ENCODE assay signal across 8 mouse cellular contexts in genomic region chr10:121350357-121351065, GRCm38 (mm10). TPM values are rescaled to one million over a fixed set of nuclear protein-coding genes. Genes with fewer than 3 reads are reported as not detected.
A peak's percentile ranks its signal among the peaks of the same experiment; 100 is the strongest.
DNase-seq lines count a peak whose midpoint lies in the region; ATAC-seq and TF ChIP-seq lines count a peak whose summit lies in the region.

No protein-coding gene starts in this region.

- peak; percentile 76 for DNase-seq in heart, embryonic 10.5 days (ENCODE audit: low spot score)
- no peak for DNase-seq in heart, adult 9 months (ENCODE audit: low spot score in 2 of 2)
- peak; percentile 43 for DNase-seq in kidney, postnatal 10 days
- peak; percentile 54 for DNase-seq in midbrain, embryonic 10.5 days (ENCODE audit: low spot score)
- DNase-seq in left cerebral cortex, postnatal 25 days (ENCODE audit: low spot score in 2 of 2) = no peak
- DNase-seq in layer of hippocampus, adult 9-10 months (ENCODE audit: low spot score) = no peak

- H3K27me3 ChIP-seq in heart, embryonic 10.5 days (ENCODE audit: insufficient read depth, poor library complexity, severe bottlenecking) = peaks cover 30% of the 10 kb centered on the region
- H3K27me3 ChIP-seq in heart, embryonic 12.5 days (replicated peaks) = peaks cover 10% of the 10 kb centered on the region; the same call in 1 of the 2 replicates
- H3K27me3 ChIP-seq in midbrain, embryonic 10.5 days (ENCODE audit: low read depth, poor library complexity, severe bottlenecking) = peaks cover 57% of the 10 kb centered on the region

- intact Hi-C loops in left cerebral cortex, postnatal 25 days (cut with DNase I) = no loop called here

- H3K4me3 ChIP-seq in heart, embryonic 10.5 days = peak overlapping the region; percentile 79
- H3K4me3 ChIP-seq in bone marrow, adult 2 months (replicated peaks; ENCODE audit: control insufficient read depth, low read depth, low read length) = peak overlapping the region; percentile 56
- H3K4me3 ChIP-seq in heart, embryonic 12.5 days = peak overlapping the region; percentile 63
- H3K4me3 ChIP-seq in midbrain, embryonic 10.5 days = peak overlapping the region; percentile 66

- no peaks in the 10 kb centered on the region for H3K9me3 ChIP-seq in heart, embryonic 10.5 days
- H3K9me3 ChIP-seq in heart, embryonic 12.5 days (replicated peaks) = peaks cover 4% of the 10 kb centered on the region; the same call in 1 of the 2 replicates
- H3K9me3 ChIP-seq in midbrain, embryonic 10.5 days (replicated peaks) = peaks cover 4% of the 10 kb centered on the region; the same call in 1 of the 2 replicates

- 3% methylated on average over 35 of the region's 35 CpGs for whole genome bisulfite sequencing in heart, embryonic 10.5 days
- WGBS in bone marrow, adult 2 months = 9% methylated on average over 35 of the region's 35 CpGs
- 1% methylated on average over 35 of the region's 35 CpGs for WGBS in heart, embryonic 12.5 days
- WGBS in midbrain, embryonic 10.5 days = 2% methylated on average over 35 of the region's 35 CpGs

- TF ChIP-seq CTCF in bone marrow, adult 2 months (IDR thresholded peaks at IDR 0.05; ENCODE audit: control insufficient read depth, insufficient read depth, low read length) = no peak

- peaks cover 25% of the 10 kb centered on the region for H3K4me1 ChIP-seq in heart, embryonic 10.5 days
- no peaks in the 10 kb centered on the region; the same call in 1 of the 2 replicates for H3K4me1 ChIP-seq in bone marrow, adult 2 months (ENCODE audit: control insufficient read depth, insufficient read depth, low read length)
- peaks cover 18% of the 10 kb centered on the region for H3K4me1 ChIP-seq in heart, embryonic 12.5 days (replicated peaks)
- peaks cover 30% of the 10 kb centered on the region for H3K4me1 ChIP-seq in midbrain, embryonic 10.5 days

- TF ChIP-seq POLR2A in bone marrow, adult 2 months (IDR thresholded peaks at IDR 0.05; ENCODE audit: borderline replicate concordance, control insufficient read depth, low read depth, low read length) = 0 out of 2 replicates have a peak, but pooled peaks have one; percentile 1

- no peaks in the 10 kb centered on the region for H3K36me3 ChIP-seq in heart, embryonic 10.5 days
- H3K36me3 ChIP-seq in heart, embryonic 12.5 days = no peaks in the 10 kb centered on the region
- no peaks in the 10 kb centered on the region for H3K36me3 ChIP-seq in midbrain, embryonic 10.5 days

- H3K27ac ChIP-seq in heart, embryonic 10.5 days = peak overlapping the region; percentile 81
- H3K27ac ChIP-seq in bone marrow, adult 2 months (ENCODE audit: control insufficient read depth, insufficient read depth, low read depth, low read length, poor library complexity) = no peak overlapping the region; the same call in 1 of the 2 replicates
- H3K27ac ChIP-seq in heart, embryonic 12.5 days (ENCODE audit: poor library complexity, severe bottlenecking) = no peak overlapping the region
- peak overlapping the region; percentile 61; the same call in 1 of the 2 replicates for H3K27ac ChIP-seq in midbrain, embryonic 10.5 days (replicated peaks)

- ATAC-seq in heart, embryonic 12.5 days (ENCODE audit: insufficient number of reproducible peaks, low FRiP score) = peak; percentile 53; the same call in 1 of the 2 replicates

- peak overlapping the region; percentile 54 for H3K9ac ChIP-seq in heart, embryonic 12.5 days

- H3K4me2 ChIP-seq in heart, embryonic 12.5 days = peak overlapping the region; percentile 99

RNA-seq across cellular contexts. Expression of gene Tbc1d30, which starts 0.6 kb away (rescaled TPM):
- 1.3 and 1.9 TPM in 2 replicates for polyA plus RNA-seq in heart, embryonic 10.5 days (2016; fragmentation: Nextera tagmentation; extraction: Ambion mirVana)
- 0.52 TPM in 1 of 2 replicates, not detected in the other for polyA plus RNA-seq in bone marrow, adult 2 months (2011; ENCODE audit: insufficient read depth, insufficient read length, low replicate concordance, missing spikeins)
- 1.3 and 1.4 TPM in 2 replicates for polyA plus RNA-seq in heart, embryonic 12.5 days (2016; fragmentation: Nextera tagmentation; extraction: Ambion mirVana)
- 1.1 and 2.2 TPM in 2 replicates for polyA plus RNA-seq in midbrain, embryonic 10.5 days (2016; fragmentation: Nextera tagmentation; extraction: Ambion mirVana)
- total RNA-seq in left cerebral cortex, postnatal 25 days (2021) = 10 to 100 TPM; 77.5 to 87.1 TPM

RNA-seq across cellular contexts. Expression of gene Gns, which starts 14.4 kb away (rescaled TPM):
- polyA plus RNA-seq in heart, embryonic 10.5 days (2016; fragmentation: Nextera tagmentation; extraction: Ambion mirVana) = 31.4 and 33.6 TPM in 2 replicates
- 18.2 and 39.2 TPM in 2 replicates for polyA plus RNA-seq in bone marrow, adult 2 months (2011; ENCODE audit: insufficient read depth, insufficient read length, low replicate concordance, missing spikeins)
- polyA plus RNA-seq in heart, embryonic 12.5 days (2016; fragmentation: Nextera tagmentation; extraction: Ambion mirVana) = 40.2 and 40.3 TPM in 2 replicates
- 35.8 and 36.4 TPM in 2 replicates for polyA plus RNA-seq in midbrain, embryonic 10.5 days (2016; fragmentation: Nextera tagmentation; extraction: Ambion mirVana)
- total RNA-seq in left cerebral cortex, postnatal 25 days (2021) = 10 to 100 TPM; 75.9 to 80.6 TPM

Comparison
In these comparisons a context has a peak if more than half of its experiments do, and no peak if none do; other contexts are left out.
1. DNase-seq: peak in heart, embryonic 10.5 days (single experiment), kidney, postnatal 10 days (single experiment) and midbrain, embryonic 10.5 days (single experiment); none in heart, adult 9 months (0 of 2), left cerebral cortex, postnatal 25 days (0 of 2) and layer of hippocampus, adult 9-10 months (single experiment).
2. H3K27ac ChIP-seq: peak in heart, embryonic 10.5 days (single experiment) and midbrain, embryonic 10.5 days (single experiment); none in bone marrow, adult 2 months (single experiment) and heart, embryonic 12.5 days (single experiment).
3. Peak in every context shown above with its lines, with median percentiles within 50 percentile points of each other: H3K4me3 ChIP-seq.